Mouse (Mus musculus) liver, embryonic 12.5 days (tissue): ENCODE data around the gene Stat6. TPM values are rescaled to one million over a fixed set of nuclear protein-coding genes. Genes with fewer than 3 reads are reported as not detected.

Experiments used
- ATAC-seq: fragments of 200-750 bp; cut with Nextera tagmentation; 2 replicates; pipeline ENCODE4 v1.8.0; 2017; ENCODE audit warnings: moderate number of reproducible peaks, mild to moderate bottlenecking, moderate library complexity
- H3K27ac ChIP-seq: fragments of 300-500 bp; sonication (generic); 2 replicates; pipeline ENCODE4 v1.5.1; 2016; ENCODE audit warnings: mild to moderate bottlenecking
- H3K27me3 ChIP-seq: fragments of 300-500 bp; sonication (generic); replicated peaks from 2 replicates; pipeline ENCODE4 v1.6.1; 2016; ENCODE audit warnings: mild to moderate bottlenecking, moderate library complexity
- H3K36me3 ChIP-seq: fragments of 300-500 bp; sonication (generic); 2 replicates; pipeline ENCODE4 v1.6.1; 2016; ENCODE audit warnings: mild to moderate bottlenecking, moderate library complexity
- H3K4me1 ChIP-seq: fragments of 300-500 bp; sonication (generic); 2 replicates; pipeline ENCODE4 v1.6.1; 2016
- H3K4me2 ChIP-seq: fragments of 300-500 bp; sonication (generic); 2 replicates; pipeline ENCODE4 v1.6.1; 2016; ENCODE audit warnings: mild to moderate bottlenecking, moderate library complexity
- H3K4me3 ChIP-seq: fragments of 300-500 bp; sonication (generic); 2 replicates; pipeline ENCODE4 v1.5.1; 2016; ENCODE audit warnings: mild to moderate bottlenecking, moderate library complexity
- H3K9ac ChIP-seq: fragments of 300-500 bp; sonication (generic); 2 replicates; pipeline ENCODE4 v1.6.1; 2016; ENCODE audit warnings: mild to moderate bottlenecking, moderate library complexity
- H3K9me3 ChIP-seq: fragments of 300-500 bp; sonication (generic); replicated peaks from 2 replicates; pipeline ENCODE4 v1.6.1; 2016; ENCODE audit warnings: mild to moderate bottlenecking, moderate library complexity
- WGBS: fragments of 180-500 bp; shearing (Covaris S2); methylation state at CpG from one replicate; pipeline ENCODE4 v1.1.7; 2016; ENCODE audit not compliant: insufficient replicate concordance; 5-methylcytosine and 5-hydroxymethylcytosine counted together
- polyA plus RNA-seq: library from polyadenylated mRNA; unstranded; fragments of >200 nt; fragmentation: Nextera tagmentation; extraction: Ambion mirVana; gene quantifications from 2 replicates; pipeline ENCODE4 v1.2.1, GENCODE M21; 2016

Gene Stat6
- polyA plus RNA-seq, 1 experiment from 2014 or later: 19.2 TPM

DNA sequence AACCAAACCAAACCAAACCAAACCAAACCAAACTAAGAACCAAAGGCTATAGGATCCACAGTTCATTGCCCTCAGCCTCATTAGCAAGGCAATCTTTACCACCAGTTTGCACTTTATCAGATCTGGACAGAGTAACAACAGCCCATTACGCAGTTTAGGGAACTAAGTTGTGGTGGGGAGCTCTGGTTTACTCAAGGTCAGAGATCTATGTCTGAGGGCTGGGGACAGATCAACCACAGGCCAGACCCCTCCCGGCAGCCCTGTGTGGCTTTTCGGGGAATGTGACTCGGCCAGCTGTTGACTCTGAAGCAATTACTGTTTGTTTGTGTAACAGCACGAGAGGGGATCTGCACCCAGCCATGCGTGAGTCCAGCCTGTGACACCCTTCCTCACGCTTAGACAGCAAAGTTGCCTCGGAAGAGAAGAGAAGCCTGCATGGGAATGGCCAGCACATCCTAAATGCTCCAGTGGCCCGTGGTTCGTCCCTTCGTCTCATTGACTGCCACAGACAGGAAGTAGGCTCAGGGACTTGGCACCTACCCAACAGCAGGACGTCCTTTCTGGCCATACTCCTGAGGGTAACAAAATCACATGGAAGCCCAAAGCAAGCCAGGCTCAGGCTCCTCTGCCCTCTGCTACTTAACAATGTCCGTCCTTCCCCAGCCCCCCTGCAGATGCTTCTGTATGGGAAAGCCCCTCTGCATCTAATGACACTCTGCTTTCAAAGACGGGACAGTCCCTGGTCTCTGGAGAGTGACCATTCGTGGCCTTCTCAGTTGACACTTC lies 38.1 kb upstream of the Stat6 start:
- H3K27me3 ChIP-seq: peaks cover 30% of the 10 kb centered on the region
- WGBS: 11% methylated on average over 15 of the region's 15 CpGs
- no peak overlapping the region for H3K4me3 ChIP-seq
- peaks cover 41% of the 10 kb centered on the region for H3K4me1 ChIP-seq
- no peak overlapping the region for H3K9ac ChIP-seq
- peaks cover 30% of the 10 kb centered on the region for H3K36me3 ChIP-seq
- peak overlapping the region; percentile 54 for H3K27ac ChIP-seq
- no peak overlapping the region for H3K4me2 ChIP-seq
- H3K9me3 ChIP-seq: no peaks in the 10 kb centered on the region
- ATAC-seq: peak; percentile 46

DNA sequence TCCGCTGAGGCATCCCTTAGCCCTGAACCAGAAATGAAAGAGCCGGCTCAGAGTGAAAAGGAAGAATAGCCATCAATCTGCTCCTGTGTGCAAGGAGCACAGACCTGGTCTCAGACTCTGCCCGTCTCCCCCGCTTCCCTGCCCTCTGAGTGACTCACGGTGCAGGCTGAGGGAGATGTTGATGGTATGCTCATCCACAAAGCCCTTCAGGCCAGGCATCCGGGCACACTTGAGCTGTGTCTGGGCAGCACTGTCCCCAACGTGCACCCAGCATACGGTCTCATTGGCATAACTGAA lies 37.6 kb upstream of the Stat6 start:
- Histone ChIP-seq H3K36me3 (peaks cover 36% of the 10 kb centered on the region), H3K9me3 (no peaks in the 10 kb centered on the region), H3K27me3 (peaks cover 30% of the 10 kb centered on the region), H3K4me3 (no peak overlapping the region), H3K4me2 (no peak overlapping the region), H3K4me1 (peaks cover 35% of the 10 kb centered on the region), H3K9ac (no peak overlapping the region), H3K27ac (0 out of 2 replicates have a peak overlapping the region, but pooled peaks have one; percentile 54)
- 57% methylated on average over 8 of the region's 8 CpGs for WGBS
- no peak for ATAC-seq

DNA sequence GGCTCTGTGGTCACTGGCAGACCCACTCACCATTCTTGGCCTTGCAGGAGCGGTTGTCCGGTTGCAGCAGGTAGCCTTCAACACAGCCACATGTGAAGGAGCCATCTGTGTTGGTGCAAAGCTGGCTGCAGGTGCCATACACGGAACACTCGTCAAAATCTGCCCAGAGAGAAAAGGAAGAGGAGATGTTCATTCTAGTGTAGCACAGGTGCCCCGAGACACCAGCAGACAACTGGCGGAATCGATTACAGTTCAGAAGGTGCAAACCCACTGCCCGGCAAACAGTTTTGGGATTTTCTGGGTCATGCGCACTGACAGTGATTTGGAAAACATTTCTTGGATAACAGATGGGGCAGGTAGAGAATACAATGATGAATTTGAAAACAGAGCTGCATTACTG lies 37.0 kb upstream of the Stat6 start:
- peaks cover 30% of the 10 kb centered on the region for H3K4me1 ChIP-seq
- no peak for ATAC-seq
- WGBS: 80% methylated on average over 9 of the region's 9 CpGs

DNA sequence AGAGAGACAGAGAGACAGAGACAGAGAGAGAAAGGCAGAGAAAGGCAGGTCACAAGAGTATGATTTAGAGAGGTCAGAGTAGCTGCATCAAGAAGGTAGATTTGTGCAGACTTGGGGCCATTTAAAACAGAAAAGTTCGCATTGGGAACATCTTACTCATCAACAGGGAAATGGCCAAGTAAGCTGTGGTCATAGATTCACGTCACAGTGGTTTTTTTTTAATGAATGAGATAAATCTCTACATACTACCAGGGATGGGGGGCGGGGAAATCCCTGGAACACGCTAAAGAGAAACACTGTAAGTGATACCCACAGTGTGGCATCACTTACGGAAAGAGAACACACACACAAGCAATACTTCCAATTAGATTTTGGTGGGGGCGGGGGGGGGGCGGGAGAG lies 35.7 kb upstream of the Stat6 start:
- Histone ChIP-seq H3K4me1 (peaks cover 34% of the 10 kb centered on the region), H3K36me3 (peaks cover 46% of the 10 kb centered on the region)
- WGBS: 58% methylated on average over 7 of the region's 7 CpGs

More for the DNA sequence above, 37.0 kb upstream of the Stat6 start:
- H3K9me3 ChIP-seq: no peaks in the 10 kb centered on the region
- no peak overlapping the region for H3K4me2 ChIP-seq
- H3K9ac ChIP-seq: no peak overlapping the region; the same call in 1 of the 2 replicates
- H3K36me3 ChIP-seq: peaks cover 41% of the 10 kb centered on the region
- peaks cover 30% of the 10 kb centered on the region for H3K27me3 ChIP-seq
- H3K4me3 ChIP-seq: no peak overlapping the region
- H3K27ac ChIP-seq: no peak overlapping the region

DNA sequence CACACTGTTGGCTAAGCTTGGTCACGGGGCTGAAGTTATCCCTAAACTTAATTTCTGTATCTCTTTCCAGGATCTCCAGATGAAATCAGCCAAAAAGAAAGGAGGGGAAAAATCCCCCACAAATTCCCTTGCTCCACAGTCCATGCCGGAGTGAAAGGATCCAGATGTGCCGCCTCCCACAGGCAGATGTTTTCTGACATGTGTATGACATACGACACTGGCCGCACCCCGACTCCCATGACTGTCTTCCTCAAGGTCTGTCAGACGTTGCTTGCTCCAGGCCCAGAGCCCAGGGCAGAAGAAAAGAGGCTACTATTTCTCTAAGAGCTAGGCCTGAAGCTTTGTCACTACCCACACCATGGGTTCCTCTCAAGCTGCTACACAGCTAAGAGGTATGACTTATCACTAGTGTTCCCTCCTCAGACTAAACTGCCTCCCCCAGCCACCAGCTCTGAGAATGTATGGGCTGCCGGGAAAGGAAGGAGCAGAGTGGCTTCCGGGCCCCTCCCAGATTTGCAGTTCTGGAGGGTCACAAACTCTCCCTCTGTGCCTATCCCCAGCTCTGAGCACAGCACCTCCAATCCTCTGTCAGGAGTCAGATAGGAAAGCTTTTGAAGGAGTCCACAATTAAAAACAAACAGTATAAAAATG lies 33.2 kb upstream of the Stat6 start:
- WGBS: 66% methylated on average over 9 of the region's 9 CpGs
- no peak overlapping the region for H3K27ac ChIP-seq
- H3K36me3 ChIP-seq: peaks cover 42% of the 10 kb centered on the region
- H3K4me2 ChIP-seq: no peak overlapping the region
- H3K9me3 ChIP-seq: no peaks in the 10 kb centered on the region
- no peak for ATAC-seq
- H3K27me3 ChIP-seq: peaks cover 35% of the 10 kb centered on the region
- H3K4me3 ChIP-seq: no peak overlapping the region
- H3K4me1 ChIP-seq: peaks cover 42% of the 10 kb centered on the region
- no peak overlapping the region for H3K9ac ChIP-seq

More for the DNA sequence above, 35.7 kb upstream of the Stat6 start:
- H3K27me3 ChIP-seq: peaks cover 33% of the 10 kb centered on the region
- H3K9ac ChIP-seq: no peak overlapping the region
- no peak for ATAC-seq
- no peak overlapping the region for H3K4me2 ChIP-seq
- H3K9me3 ChIP-seq: no peaks in the 10 kb centered on the region
- no peak overlapping the region for H3K4me3 ChIP-seq
- no peak overlapping the region for H3K27ac ChIP-seq

DNA sequence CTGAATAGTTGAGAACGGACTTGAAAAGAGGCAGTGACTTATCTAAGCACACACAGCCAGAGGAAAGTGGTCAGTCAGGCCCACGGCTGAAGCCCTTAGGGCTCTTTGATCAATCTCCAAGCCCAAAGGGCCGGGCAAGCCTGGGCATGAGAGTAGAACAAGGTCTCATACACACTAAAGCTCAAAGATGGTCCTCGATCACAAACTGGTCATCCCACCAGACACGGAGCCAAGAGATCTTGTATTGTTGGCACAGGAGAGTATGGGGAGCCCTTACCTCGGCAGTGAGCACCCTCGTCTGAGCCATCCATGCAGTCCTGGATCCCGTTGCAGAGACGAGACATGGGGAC lies 32.7 kb upstream of the Stat6 start:
- Histone ChIP-seq H3K4me2 (no peak overlapping the region), H3K4me3 (no peak overlapping the region), H3K27ac (no peak overlapping the region), H3K27me3 (peaks cover 35% of the 10 kb centered on the region), H3K9me3 (no peaks in the 10 kb centered on the region), H3K36me3 (peaks cover 39% of the 10 kb centered on the region), H3K4me1 (peaks cover 42% of the 10 kb centered on the region), H3K9ac (no peak overlapping the region)
- no peak for ATAC-seq
- whole genome bisulfite sequencing: 63% methylated on average over 9 of the region's 9 CpGs

DNA sequence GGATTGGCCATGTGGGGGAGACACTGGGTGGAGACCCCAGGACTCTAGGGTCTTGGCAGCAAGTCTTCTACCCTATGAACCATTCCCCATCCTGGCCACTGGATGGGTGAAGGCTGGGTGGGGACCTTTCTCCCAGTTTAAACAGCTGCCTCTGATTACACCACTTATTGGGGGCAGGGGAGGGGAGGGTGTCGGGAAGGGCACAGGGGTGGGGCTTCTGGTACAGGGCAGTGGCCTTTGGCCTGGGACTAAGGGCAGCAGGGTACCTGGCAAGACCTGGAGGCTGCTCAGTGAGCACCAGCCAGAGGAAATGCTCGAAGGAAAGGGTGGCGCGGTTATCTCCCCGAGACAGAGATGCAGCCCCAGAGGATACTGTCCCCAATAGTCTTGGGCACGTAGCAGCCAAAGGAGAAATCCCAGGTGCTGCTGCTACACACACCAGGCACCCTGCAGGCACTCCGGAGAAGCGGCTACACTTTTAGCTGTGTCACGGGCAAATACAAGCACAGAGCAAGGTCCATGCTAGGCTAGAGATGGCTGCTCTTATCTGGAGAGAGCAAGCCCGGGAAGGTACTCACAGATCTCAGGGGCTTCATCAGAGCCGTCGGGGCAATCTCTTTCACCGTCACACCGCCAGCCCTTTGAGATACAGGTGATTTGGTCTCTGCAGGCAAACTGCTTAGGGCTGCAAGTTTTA lies 30.6 kb upstream of the Stat6 start:
- Histone ChIP-seq H3K4me2 (no peak overlapping the region), H3K36me3 (peaks cover 32% of the 10 kb centered on the region), H3K27me3 (peaks cover 49% of the 10 kb centered on the region), H3K4me1 (peaks cover 59% of the 10 kb centered on the region), H3K4me3 (no peak overlapping the region), H3K27ac (no peak overlapping the region), H3K9me3 (no peaks in the 10 kb centered on the region), H3K9ac (no peak overlapping the region)
- WGBS: 43% methylated on average over 14 of the region's 14 CpGs
- peak; percentile 56 for ATAC-seq

DNA sequence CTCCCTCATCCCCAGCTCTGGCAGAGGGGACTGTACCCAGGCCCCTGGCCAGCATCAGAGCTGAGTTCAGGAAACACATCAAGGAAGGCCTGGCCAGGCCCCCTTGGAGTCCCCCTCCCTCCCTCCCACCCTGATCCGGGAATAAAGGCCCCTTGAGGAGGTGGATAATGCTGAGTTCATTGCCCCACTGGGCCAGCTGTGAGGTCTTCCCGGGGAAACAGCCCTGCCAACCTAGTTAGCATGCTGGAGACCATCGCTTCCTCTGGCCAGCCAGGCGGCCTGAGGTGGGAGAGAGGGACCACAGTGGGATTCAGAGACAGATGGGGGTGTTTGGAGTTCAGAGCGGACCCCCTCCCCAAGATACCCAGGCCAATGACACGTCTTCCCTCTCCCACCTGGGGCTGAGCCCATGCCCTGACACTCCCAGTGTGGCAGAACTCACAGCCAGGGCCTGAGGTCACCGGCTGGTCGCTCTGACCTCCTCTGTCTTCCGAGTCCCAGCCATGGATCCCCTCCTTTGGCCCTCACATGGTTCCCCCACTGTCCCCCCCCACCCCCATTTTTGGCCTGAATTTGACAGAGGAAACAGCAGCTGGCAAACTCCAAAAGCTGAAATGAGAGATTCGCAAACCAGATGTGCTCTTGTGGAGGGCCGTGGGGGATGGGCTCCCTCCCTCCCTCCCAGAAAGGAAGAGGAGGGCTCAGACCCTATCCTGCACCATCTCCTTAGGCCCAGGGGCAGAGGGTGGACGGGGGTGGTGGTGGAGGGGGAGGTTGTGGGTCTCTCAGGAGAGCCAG lies 28.4 kb upstream of the Stat6 start:
- H3K4me3 ChIP-seq: no peak overlapping the region
- 22% methylated on average over 12 of the region's 12 CpGs for WGBS
- no peak overlapping the region for H3K27ac ChIP-seq
- no peak for ATAC-seq
- H3K9ac ChIP-seq: peak overlapping the region; percentile 18; the same call in 1 of the 2 replicates
- H3K27me3 ChIP-seq: peaks cover 71% of the 10 kb centered on the region
- H3K4me1 ChIP-seq: peaks cover 78% of the 10 kb centered on the region
- H3K4me2 ChIP-seq: no peak overlapping the region
- H3K36me3 ChIP-seq: peaks cover 25% of the 10 kb centered on the region
- no peaks in the 10 kb centered on the region for H3K9me3 ChIP-seq

DNA sequence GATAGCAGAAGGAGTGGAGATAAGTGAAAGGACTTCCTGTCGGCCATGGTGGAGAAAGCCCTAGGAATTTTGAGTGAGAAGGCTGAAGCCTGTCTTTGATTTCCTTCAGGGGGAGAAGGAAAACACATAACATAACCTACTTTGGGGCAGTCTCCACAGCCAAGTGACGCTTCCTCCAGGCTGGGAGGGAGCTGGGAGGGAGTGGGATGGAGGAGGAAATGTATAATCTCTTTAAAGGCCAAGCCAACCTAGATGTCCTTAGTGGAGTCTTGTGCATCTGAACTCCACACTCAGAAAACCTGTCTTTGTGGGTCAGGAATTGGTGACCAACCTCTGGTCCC lies 27.8 kb upstream of the Stat6 start:
- peaks cover 77% of the 10 kb centered on the region for H3K27me3 ChIP-seq
- WGBS: 7% methylated on average over 2 of the region's 2 CpGs
- H3K4me1 ChIP-seq: peaks cover 78% of the 10 kb centered on the region
- no peak overlapping the region for H3K4me2 ChIP-seq
- H3K9me3 ChIP-seq: no peaks in the 10 kb centered on the region
- H3K27ac ChIP-seq: peak overlapping the region; percentile 68; the same call in 1 of the 2 replicates
- peak overlapping the region; percentile 18; the same call in 1 of the 2 replicates for H3K9ac ChIP-seq
- ATAC-seq: no peak
- peaks cover 19% of the 10 kb centered on the region for H3K36me3 ChIP-seq
- H3K4me3 ChIP-seq: no peak overlapping the region

DNA sequence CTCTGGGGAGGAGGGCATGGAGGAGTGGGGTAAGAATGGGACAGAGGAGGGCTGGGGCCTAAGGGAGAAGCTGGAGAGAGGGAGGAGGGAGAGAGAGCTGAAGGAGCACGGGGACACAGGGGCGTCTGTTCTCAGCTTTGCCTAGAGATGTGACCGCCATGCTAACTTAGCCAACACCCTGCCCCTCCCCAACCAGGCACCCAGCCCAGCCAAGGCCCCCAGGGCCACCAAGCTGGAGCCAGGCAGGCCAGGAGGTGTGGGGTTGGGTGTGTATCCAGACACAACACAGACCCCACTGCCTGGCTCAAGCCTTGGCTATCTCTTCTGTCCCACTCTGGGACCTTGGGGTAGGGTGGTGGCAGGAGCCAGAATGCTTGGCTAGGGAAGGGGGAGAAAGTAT lies 27.2 kb upstream of the Stat6 start:
- Histone ChIP-seq H3K27me3 (peaks cover 83% of the 10 kb centered on the region), H3K9ac (no peak overlapping the region), H3K36me3 (peaks cover 13% of the 10 kb centered on the region), H3K27ac (peak overlapping the region; percentile 68), H3K4me1 (peaks cover 80% of the 10 kb centered on the region), H3K9me3 (no peaks in the 10 kb centered on the region), H3K4me3 (no peak overlapping the region), H3K4me2 (no peak overlapping the region)
- no peak for ATAC-seq
- 53% methylated on average over 3 of the region's 3 CpGs for WGBS

DNA sequence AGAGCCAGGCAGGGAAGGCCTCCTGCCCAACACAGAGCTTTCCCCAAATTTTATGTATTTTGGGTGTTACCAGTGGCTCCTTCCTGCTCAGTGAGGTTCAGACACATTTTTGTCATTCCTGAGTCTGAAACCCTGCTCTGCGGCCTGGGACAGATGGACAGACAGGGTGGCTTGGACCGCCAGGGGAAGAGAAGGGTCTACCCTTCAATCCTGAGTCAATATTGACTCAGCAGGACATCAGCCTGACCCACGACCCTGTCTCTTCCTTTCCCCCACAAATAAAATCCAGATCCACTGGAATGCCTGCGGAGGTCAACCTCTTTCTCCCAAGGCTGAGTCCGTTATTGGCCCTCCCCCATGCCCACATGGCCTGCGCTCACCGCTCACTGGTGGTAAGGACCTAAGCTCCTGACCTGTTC lies 26.5 kb upstream of the Stat6 start:
- H3K4me1 ChIP-seq: peaks cover 86% of the 10 kb centered on the region
- peaks cover 90% of the 10 kb centered on the region for H3K27me3 ChIP-seq
- no peak overlapping the region for H3K4me2 ChIP-seq
- ATAC-seq: no peak
- peaks cover 10% of the 10 kb centered on the region; the same call in 1 of the 2 replicates for H3K36me3 ChIP-seq
- H3K27ac ChIP-seq: peak overlapping the region; percentile 68; the same call in 1 of the 2 replicates
- 38% methylated on average over 7 of the region's 7 CpGs for WGBS
- H3K9ac ChIP-seq: no peak overlapping the region
- no peaks in the 10 kb centered on the region for H3K9me3 ChIP-seq
- H3K4me3 ChIP-seq: no peak overlapping the region
